Mouse (Mus musculus) heart, postnatal 0 days (tissue): ENCODE results near the gene Ndufa10.

ENCODE experiments used
- CTCF ChIP-seq: IDR thresholded peaks from 2 replicates; pipeline ENCODE4 v1.5.1; 2016; ENCODE audit warnings: antibody characterized with exemption, control low read depth, low read depth
- EP300 ChIP-seq: IDR thresholded peaks from 2 replicates; pipeline ENCODE4 v1.6.1; 2016; ENCODE audit warnings: antibody characterized with exemption, low read depth

GRCm38 (mm10) chr1:92397511-92398051 is 76.1 kb downstream of the Ndufa10 start:
- TF ChIP-seq CTCF = no peak
- TF ChIP-seq EP300 = no peak
